29 mouse cellular contexts compared by ENCODE assay signal in genomic region chr11:34239691-34240090, GRCm38 (mm10). TPM values are rescaled to one million over a fixed set of nuclear protein-coding genes. Genes with fewer than 3 reads are reported as not detected.
DNase-seq lines count a peak whose midpoint lies in the region; ATAC-seq lines count a peak whose summit lies in the region.
"Had no signal": no experiment of that assay in that cellular context is flagged by ENCODE, and none has a peak within 500 bp of the region (broad histone marks: within the 10 kb centered on the region; RNA-seq: fewer than 3 reads in every experiment).

No protein-coding gene starts in this region.

- no peaks in the 10 kb centered on the region for H3K4me1 ChIP-seq in heart, embryonic 11.5 days (ENCODE audit: control insufficient read depth, insufficient read depth, low read length)
- no peaks in the 10 kb centered on the region for H3K4me1 ChIP-seq in forebrain, embryonic 11.5 days (replicated peaks; ENCODE audit: control insufficient read depth, insufficient read depth, low read length)
- H3K4me1 ChIP-seq: embryonic facial prominence, embryonic 15.5 days; forebrain, embryonic 15.5 days; hindbrain, embryonic 12.5 days; limb, embryonic 12.5 days had no signal

- H3K9ac ChIP-seq in heart, embryonic 11.5 days (ENCODE audit: low read depth, low read length): no peak overlapping the region
- no peak overlapping the region for H3K9ac ChIP-seq in forebrain, embryonic 11.5 days (ENCODE audit: low read length)
- H3K9ac ChIP-seq: embryonic facial prominence, embryonic 15.5 days; forebrain, embryonic 15.5 days; hindbrain, embryonic 12.5 days; limb, embryonic 12.5 days; liver, postnatal 0 days had no signal

- no peaks in the 10 kb centered on the region for H3K9me3 ChIP-seq in heart, embryonic 11.5 days (replicated peaks; ENCODE audit: control insufficient read depth, low read length)
- no peaks in the 10 kb centered on the region for H3K9me3 ChIP-seq in forebrain, embryonic 11.5 days (ENCODE audit: control insufficient read depth, low read length)
- H3K9me3 ChIP-seq: embryonic facial prominence, embryonic 15.5 days; forebrain, embryonic 15.5 days; limb, embryonic 12.5 days had no signal

- no peaks in the 10 kb centered on the region for H3K36me3 ChIP-seq in heart, embryonic 11.5 days (ENCODE audit: control insufficient read depth, insufficient read depth, low read length)
- H3K36me3 ChIP-seq in forebrain, embryonic 11.5 days (ENCODE audit: control insufficient read depth, insufficient read depth, low read length): no peaks in the 10 kb centered on the region
- H3K36me3 ChIP-seq: embryonic facial prominence, embryonic 15.5 days; forebrain, embryonic 15.5 days; hindbrain, embryonic 12.5 days; limb, embryonic 12.5 days had no signal

- no peak overlapping the region for H3K4me2 ChIP-seq in heart, embryonic 11.5 days
- H3K4me2 ChIP-seq in forebrain, embryonic 11.5 days (ENCODE audit: low read depth, low read length, severe bottlenecking): no peak overlapping the region
- H3K4me2 ChIP-seq: embryonic facial prominence, embryonic 15.5 days; forebrain, embryonic 15.5 days; hindbrain, embryonic 12.5 days; limb, embryonic 12.5 days; liver, embryonic 11.5 days; midbrain, embryonic 11.5 days had no signal

- 80% methylated on average over 2 of the region's 2 CpGs for WGBS in heart, embryonic 11.5 days (ENCODE audit: insufficient replicate concordance)
- 85% methylated on average over 2 of the region's 2 CpGs for WGBS in forebrain, embryonic 11.5 days

- DNase-seq in heart, adult 18-20 months: peak; percentile 32 to 44
- DNase-seq in MN1 (ENCODE audit: low spot score): peak; percentile 63
- peak; percentile 50 for DNase-seq in adrenal gland, postnatal 14 days
- peak; percentile 4 for DNase-seq in skeletal muscle tissue, adult 2 months (ENCODE audit: low read depth, low spot score)
- DNase-seq in lung, postnatal 25 days (ENCODE audit: low spot score): no peak
- no peak for DNase-seq in forebrain, embryonic 11.5 days (ENCODE audit: low spot score)
- DNase-seq: cerebellum, adult 9-11 months; kidney, postnatal 25 days; layer of hippocampus, postnatal 36 days; liver, postnatal 0 days; thymus, postnatal 14 days had no signal

- H3K27me3 ChIP-seq in heart, embryonic 11.5 days (ENCODE audit: control insufficient read depth, insufficient read depth, low read length): no peaks in the 10 kb centered on the region
- no peaks in the 10 kb centered on the region for H3K27me3 ChIP-seq in forebrain, embryonic 11.5 days (ENCODE audit: control insufficient read depth, insufficient read depth, low read length)
- H3K27me3 ChIP-seq: embryonic facial prominence, embryonic 15.5 days; forebrain, embryonic 15.5 days; hindbrain, embryonic 12.5 days; limb, embryonic 12.5 days had no signal

- no peak overlapping the region for H3K27ac ChIP-seq in heart, embryonic 11.5 days (ENCODE audit: low read depth, low read length)
- no peak overlapping the region for H3K27ac ChIP-seq in forebrain, embryonic 11.5 days (ENCODE audit: low read depth, low read length)
- H3K27ac ChIP-seq: embryonic facial prominence, embryonic 15.5 days; forebrain, embryonic 15.5 days; hindbrain, embryonic 12.5 days; layer of hippocampus, adult 2 months; limb, embryonic 12.5 days had no signal

- H3K4me3 ChIP-seq in heart, embryonic 11.5 days (ENCODE audit: low read depth, low read length): no peak overlapping the region
- no peak overlapping the region for H3K4me3 ChIP-seq in forebrain, embryonic 11.5 days (ENCODE audit: low read depth, low read length)
- H3K4me3 ChIP-seq: embryonic facial prominence, embryonic 15.5 days; forebrain, embryonic 15.5 days; hindbrain, embryonic 12.5 days; layer of hippocampus, adult 2 months; limb, embryonic 12.5 days had no signal

- no peak for ATAC-seq in heart, embryonic 11.5 days (replicated peaks; ENCODE audit: insufficient number of reproducible peaks, low FRiP score, low TSS enrichment)
- no peak for ATAC-seq in forebrain, embryonic 11.5 days (replicated peaks; ENCODE audit: low FRiP score)
- ATAC-seq: forebrain, embryonic 15.5 days; intestine, postnatal 0 days; liver, postnatal 0 days; lung, postnatal 0 days had no signal

RNA-seq across cellular contexts. Expression of gene Foxi1, which starts 31.8 kb away (rescaled TPM):
- total RNA-seq in heart, adult 18-20 months (2021): not detected
- polyA plus RNA-seq in heart, embryonic 11.5 days (2014; fragmentation: Nextera tagmentation; extraction: Ambion mirVana): not detected in 2 replicates
- total RNA-seq in adrenal gland, postnatal 14 days (2021): not detected in 2 replicates
- not detected in 2 replicates for polyA plus RNA-seq in forebrain, embryonic 11.5 days (2014; fragmentation: Nextera tagmentation; extraction: Ambion mirVana)
- total RNA-seq: common myeloid progenitor, adult 5-6 weeks; layer of hippocampus, adult 2 months; layer of hippocampus, postnatal 36 days; left cerebral cortex, postnatal 14 days; megakaryocyte progenitor cell, adult 5-6 weeks had no signal
- polyA plus RNA-seq: brain, embryonic 14.5 days; C2C12; forebrain, embryonic 15.5 days; intestine, postnatal 0 days; limb, embryonic 12.5 days; liver, embryonic 11.5 days; liver, postnatal 0 days; lung, postnatal 0 days; midbrain, embryonic 11.5 days; midbrain, postnatal 0 days; neural tube, embryonic 14.5 days; testis, adult 2 months had no signal

Comparison
In these comparisons a context has a peak if more than half of its experiments do, and no peak if none do; other contexts are left out.
1. DNase-seq: peak in heart, adult 18-20 months (2 of 2), MN1 (single experiment), adrenal gland, postnatal 14 days (single experiment) and skeletal muscle tissue, adult 2 months (single experiment); none in lung, postnatal 25 days (single experiment) and forebrain, embryonic 11.5 days (single experiment).